Mouse (Mus musculus): ENCODE measurements around the gene Gm14137. TPM values are rescaled to one million over a fixed set of nuclear protein-coding genes. Genes with fewer than 3 reads are reported as not detected.

Gm14137 gene
- polyA plus RNA-seq, 1 experiment from 2014 or later, result 0.95 TPM

DNA sequence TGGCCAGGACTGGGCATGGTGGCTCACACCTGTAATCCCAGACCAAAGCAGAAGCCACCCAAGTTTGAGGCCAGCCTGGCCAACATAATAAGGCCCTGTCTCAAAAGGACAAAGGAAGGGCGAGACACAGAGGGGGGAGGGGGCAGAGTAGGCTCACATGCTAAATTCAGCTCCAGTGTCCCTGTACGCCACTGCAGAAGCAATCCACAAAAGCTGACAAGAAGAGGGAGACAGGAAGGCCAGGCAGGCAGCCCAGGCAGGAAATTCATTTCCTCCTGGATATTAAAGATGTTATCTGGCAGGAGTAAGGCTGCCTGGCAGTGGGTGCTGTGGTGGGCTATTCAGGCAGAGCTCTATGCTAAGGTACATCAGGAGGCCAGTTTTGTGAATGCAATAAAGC, 13.1 kb upstream of the Gm14137 start:
- no peak for DNase-seq (ENCODE audit: low spot score)
- no peak overlapping the region for H3K4me3 ChIP-seq
- 0 out of 2 replicates have a peak, but pooled peaks cover 3% of the 10 kb centered on the region for H3K36me3 ChIP-seq
- WGBS, result 48% methylated on average over 2 of the region's 2 CpGs
- no peaks in the 10 kb centered on the region for H3K9me3 ChIP-seq (replicated peaks)
- peaks cover 12% of the 10 kb centered on the region for H3K4me1 ChIP-seq
- H3K27me3 ChIP-seq (ENCODE audit: low read depth, poor library complexity, severe bottlenecking), result peaks cover 27% of the 10 kb centered on the region
- H3K27ac ChIP-seq, result no peak overlapping the region

DNA sequence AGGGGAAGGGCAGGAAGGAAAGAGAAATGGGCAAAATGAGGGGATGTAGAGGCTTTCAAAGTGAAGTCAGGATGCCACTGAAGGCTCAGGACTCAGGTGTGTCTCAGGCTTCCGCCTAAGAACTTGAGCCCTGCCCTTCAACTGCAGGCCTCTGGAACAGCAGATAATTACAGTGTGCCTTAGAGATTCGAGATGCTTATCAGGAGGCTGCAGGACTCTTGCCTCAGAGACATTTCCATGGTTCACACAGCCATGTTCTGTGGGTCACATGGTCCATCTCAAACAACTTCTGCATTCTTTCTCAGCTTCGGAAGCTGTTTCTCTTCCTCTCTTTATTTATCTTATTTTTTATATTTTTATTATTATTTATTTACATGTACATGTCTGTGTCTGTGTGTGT, 11.2 kb upstream of the Gm14137 start:
- Histone ChIP-seq H3K27ac (no peak overlapping the region), H3K27me3 (ENCODE audit: low read depth, poor library complexity, severe bottlenecking) (peaks cover 46% of the 10 kb centered on the region), H3K4me1 (peaks cover 17% of the 10 kb centered on the region), H3K36me3 (no peaks in the 10 kb centered on the region), H3K4me3 (no peak overlapping the region), H3K9me3 (replicated peaks) (no peaks in the 10 kb centered on the region)
- DNase-seq (ENCODE audit: low spot score), result no peak
- WGBS, result 77% methylated on average over 3 of the region's 3 CpGs

GRCm38 (mm10) chr2:119163999-119164398, 10.3 kb upstream of the Gm14137 start:
- DNase-seq (ENCODE audit: low spot score), result no peak
- H3K27me3 ChIP-seq (ENCODE audit: low read depth, poor library complexity, severe bottlenecking), result peaks cover 54% of the 10 kb centered on the region
- WGBS, result 92% methylated on average over 4 of the region's 4 CpGs
- no peak overlapping the region for H3K4me3 ChIP-seq
- no peaks in the 10 kb centered on the region for H3K9me3 ChIP-seq (replicated peaks)
- no peaks in the 10 kb centered on the region for H3K36me3 ChIP-seq
- peaks cover 19% of the 10 kb centered on the region for H3K4me1 ChIP-seq
- H3K27ac ChIP-seq, result no peak overlapping the region

GRCm38 (mm10) chr2:119165401-119165800, 8.9 kb upstream of the Gm14137 start:
- peaks cover 65% of the 10 kb centered on the region for H3K27me3 ChIP-seq (ENCODE audit: low read depth, poor library complexity, severe bottlenecking)

GRCm38 (mm10) chr2:119166901-119167865, 7.1 kb upstream of the Gm14137 start, which contains the start of gene Gchfr:
Gene Gchfr, plus strand, starts transcription at chr2:119167773.
- H3K36me3 ChIP-seq, result 0 out of 2 replicates have a peak, but pooled peaks cover under 1% of the 10 kb centered on the region
- H3K4me3 ChIP-seq, result peak within 1 kb of the TSS; percentile 65
- peaks cover 30% of the 10 kb centered on the region for H3K4me1 ChIP-seq
- no peaks in the 10 kb centered on the region for H3K9me3 ChIP-seq (replicated peaks)
- peaks cover 65% of the 10 kb centered on the region for H3K27me3 ChIP-seq (ENCODE audit: low read depth, poor library complexity, severe bottlenecking)
- DNase-seq (ENCODE audit: low spot score), result peak; percentile 83
- under 1% methylated on average over 60 of the region's 60 CpGs for WGBS
- H3K27ac ChIP-seq, result peak within 1 kb of the TSS; percentile 54

More at GRCm38 (mm10) chr2:119165401-119165800, 8.9 kb upstream of the Gm14137 start:
- no peaks in the 10 kb centered on the region for H3K36me3 ChIP-seq
- H3K4me3 ChIP-seq, result no peak overlapping the region
- H3K9me3 ChIP-seq (replicated peaks), result no peaks in the 10 kb centered on the region
- H3K27ac ChIP-seq, result no peak overlapping the region
- no peak for DNase-seq (ENCODE audit: low spot score)
- H3K4me1 ChIP-seq, result peaks cover 21% of the 10 kb centered on the region

DNA sequence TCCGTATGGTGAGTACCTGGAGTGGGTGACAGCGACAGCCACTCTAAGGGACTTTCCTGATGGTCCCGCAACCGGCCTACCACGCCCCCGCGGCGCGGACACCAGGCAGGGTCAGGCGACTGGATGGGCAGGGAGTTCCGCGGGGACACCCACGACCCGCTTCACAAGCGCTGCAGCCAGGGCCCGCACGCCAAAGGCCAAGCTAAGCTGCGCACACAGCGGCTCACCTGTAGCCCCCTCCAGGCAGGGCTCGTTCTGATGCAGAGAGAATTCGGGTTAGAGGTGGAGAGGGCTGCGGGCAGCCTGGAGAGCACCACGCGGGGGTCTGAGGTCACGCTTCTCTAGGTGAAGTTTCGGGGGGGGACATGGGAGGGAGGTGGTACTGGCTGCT, 6.4 kb upstream of the Gm14137 start:
- DNase-seq (ENCODE audit: low spot score), result no peak
- H3K4me1 ChIP-seq, result peaks cover 36% of the 10 kb centered on the region
- H3K27me3 ChIP-seq (ENCODE audit: low read depth, poor library complexity, severe bottlenecking), result peaks cover 65% of the 10 kb centered on the region
- peak overlapping the region; percentile 65 for H3K4me3 ChIP-seq
- 0 out of 2 replicates have a peak, but pooled peaks cover 3% of the 10 kb centered on the region for H3K36me3 ChIP-seq
- no peaks in the 10 kb centered on the region for H3K9me3 ChIP-seq (replicated peaks)
- WGBS, result 5% methylated on average over 26 of the region's 26 CpGs
- H3K27ac ChIP-seq, result peak overlapping the region; percentile 54

DNA sequence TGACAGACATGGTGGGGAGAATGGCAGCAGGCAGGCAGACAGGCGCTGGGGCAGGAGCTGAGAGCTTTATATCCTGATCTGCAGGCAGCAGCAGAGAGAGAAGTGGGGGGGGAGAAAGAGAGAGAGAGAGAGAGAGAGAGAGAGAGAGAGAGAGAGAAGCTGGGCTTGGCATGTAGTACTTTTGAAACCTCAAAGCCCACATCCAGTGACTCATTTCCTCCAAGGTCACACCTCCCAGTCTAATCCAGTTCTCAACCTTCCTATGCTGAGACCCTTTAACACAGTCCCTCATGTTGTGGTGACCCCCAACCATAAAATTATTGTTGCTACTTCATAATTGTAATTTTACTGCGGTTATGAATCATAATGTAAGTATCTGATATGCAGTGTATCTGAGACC, 4.0 kb upstream of the Gm14137 start:
- Histone ChIP-seq H3K9me3 (replicated peaks) (no peaks in the 10 kb centered on the region), H3K4me1 (peaks cover 60% of the 10 kb centered on the region), H3K4me3 (no peak overlapping the region), H3K27ac (no peak overlapping the region), H3K36me3 (peaks cover 3% of the 10 kb centered on the region; the same call in 1 of the 2 replicates), H3K27me3 (ENCODE audit: low read depth, poor library complexity, severe bottlenecking) (peaks cover 48% of the 10 kb centered on the region)
- DNase-seq (ENCODE audit: low spot score), result no peak
- 74% methylated on average over 2 of the region's 2 CpGs for WGBS

DNA sequence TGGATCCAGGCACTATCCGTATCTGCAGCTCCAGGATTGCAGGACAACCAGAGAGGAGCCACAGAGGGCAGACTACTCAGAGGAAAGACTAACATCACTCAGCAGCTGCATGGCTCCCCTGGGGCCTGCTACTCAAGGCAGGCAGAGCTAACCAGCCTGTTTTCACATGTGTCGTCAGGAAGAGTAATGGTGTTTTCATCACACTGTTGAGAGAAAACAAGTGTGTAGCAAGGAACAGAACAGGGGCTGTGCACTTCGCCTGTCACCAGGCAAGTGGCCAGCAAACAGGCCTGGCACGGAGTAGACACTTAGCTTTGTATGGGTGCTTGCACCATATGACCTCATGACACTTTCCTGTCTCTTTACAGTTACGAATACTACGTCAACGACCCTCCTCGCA, 2.7 kb upstream of the Gm14137 start:
- Histone ChIP-seq H3K36me3 (peaks cover 8% of the 10 kb centered on the region; the same call in 1 of the 2 replicates), H3K27me3 (ENCODE audit: low read depth, poor library complexity, severe bottlenecking) (peaks cover 35% of the 10 kb centered on the region), H3K4me3 (no peak overlapping the region), H3K27ac (no peak overlapping the region), H3K9me3 (replicated peaks) (no peaks in the 10 kb centered on the region), H3K4me1 (peaks cover 63% of the 10 kb centered on the region)
- WGBS, result 62% methylated on average over 8 of the region's 8 CpGs
- no peak for DNase-seq (ENCODE audit: low spot score)

GRCm38 (mm10) chr2:119172446-119172845, 1.9 kb upstream of the Gm14137 start:
- peaks cover 54% of the 10 kb centered on the region for H3K4me1 ChIP-seq
- no peaks in the 10 kb centered on the region for H3K9me3 ChIP-seq (replicated peaks)
- H3K36me3 ChIP-seq, result peaks cover 11% of the 10 kb centered on the region
- no peak overlapping the region for H3K27ac ChIP-seq
- H3K27me3 ChIP-seq (ENCODE audit: low read depth, poor library complexity, severe bottlenecking), result peaks cover 26% of the 10 kb centered on the region
- no peak for DNase-seq (ENCODE audit: low spot score)
- 86% methylated on average over 7 of the region's 7 CpGs for WGBS
- H3K4me3 ChIP-seq, result no peak overlapping the region

DNA sequence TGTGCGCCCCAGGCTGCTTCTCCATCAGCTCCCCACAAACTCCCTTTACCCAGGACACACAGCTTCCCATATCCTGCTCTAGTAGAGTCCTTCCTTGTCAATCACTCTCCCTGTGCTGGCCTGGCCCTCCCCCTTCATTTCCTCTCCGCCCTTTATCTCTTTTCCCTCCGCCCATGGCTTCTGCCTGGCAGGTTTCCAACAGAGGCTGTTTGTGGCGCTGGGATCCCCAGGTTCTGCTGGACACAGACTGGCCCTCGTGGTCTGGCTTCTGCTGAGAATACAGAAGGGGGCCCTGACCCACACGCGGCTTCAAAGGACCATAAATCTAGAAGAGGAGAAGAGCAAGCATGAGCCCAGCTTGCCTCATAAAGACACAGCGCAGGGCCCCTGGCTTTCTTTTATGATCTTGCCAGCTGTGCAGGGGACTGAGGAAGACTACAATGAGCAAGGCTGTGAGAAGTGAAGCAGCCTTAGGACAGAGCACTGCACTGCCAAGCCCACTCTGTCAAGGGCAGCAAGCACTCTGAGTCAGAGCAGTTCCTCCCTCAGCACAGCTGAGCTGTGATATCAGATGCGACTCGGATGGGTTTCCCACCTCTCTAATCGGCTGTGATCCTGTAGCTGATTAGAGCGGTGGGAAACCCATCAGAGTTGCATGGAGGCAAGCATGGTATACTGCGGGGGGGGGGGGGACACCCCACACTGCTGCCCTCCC, 1.3 kb upstream of the Gm14137 start:
- peaks cover 21% of the 10 kb centered on the region for H3K27me3 ChIP-seq (ENCODE audit: low read depth, poor library complexity, severe bottlenecking)
- peaks cover 48% of the 10 kb centered on the region for H3K4me1 ChIP-seq
- H3K27ac ChIP-seq, result peak overlapping the region; percentile 62
- peak overlapping the region; percentile 8; the same call in 1 of the 2 replicates for H3K4me3 ChIP-seq
- no peaks in the 10 kb centered on the region for H3K9me3 ChIP-seq (replicated peaks)
- peaks cover 16% of the 10 kb centered on the region for H3K36me3 ChIP-seq
- no peak for DNase-seq (ENCODE audit: low spot score)
- WGBS, result 18% methylated on average over 13 of the region's 13 CpGs

- Histone ChIP-seq H3K27ac (peak overlapping the region; percentile 9; the same call in 1 of the 2 replicates), H3K36me3 (peaks cover 31% of the 10 kb centered on the region)
- 65% methylated on average over 14 of the region's 14 CpGs for WGBS
Observed at GRCm38 (mm10) chr2:119174866-119175265, 557 bp downstream of the Gm14137 start.

DNA sequence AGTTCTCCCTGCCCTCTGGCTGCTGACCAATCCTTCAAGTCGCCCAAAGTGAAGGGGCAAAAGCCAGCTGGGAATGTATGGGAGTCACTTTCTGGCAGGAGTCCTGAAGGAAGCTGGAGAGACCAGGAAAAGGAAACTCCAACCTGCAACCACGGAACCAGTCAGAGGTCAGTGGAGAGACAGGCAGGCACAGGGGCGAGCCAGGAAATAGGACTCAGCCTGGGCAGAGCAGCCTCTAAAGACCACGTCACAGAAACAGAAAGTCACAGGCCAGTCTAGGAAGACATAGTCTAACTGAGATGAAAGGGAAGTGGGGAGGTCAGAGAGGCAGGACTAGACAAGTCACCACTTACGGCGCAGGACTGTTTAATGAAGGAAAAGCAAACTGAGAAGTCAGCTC, 1.3 kb downstream of the Gm14137 start:
- no peaks in the 10 kb centered on the region for H3K27me3 ChIP-seq (ENCODE audit: low read depth, poor library complexity, severe bottlenecking)
- whole genome bisulfite sequencing, result 67% methylated on average over 6 of the region's 6 CpGs
- no peak for DNase-seq (ENCODE audit: low spot score)
- peaks cover 43% of the 10 kb centered on the region for H3K4me1 ChIP-seq
- 0 out of 2 replicates have a peak overlapping the region, but pooled peaks have one; percentile 9 for H3K27ac ChIP-seq
- peaks cover 39% of the 10 kb centered on the region for H3K36me3 ChIP-seq
- no peak overlapping the region for H3K4me3 ChIP-seq
- H3K9me3 ChIP-seq (replicated peaks), result no peaks in the 10 kb centered on the region

More at GRCm38 (mm10) chr2:119174866-119175265, 557 bp downstream of the Gm14137 start:
- Histone ChIP-seq H3K9me3 (replicated peaks) (no peaks in the 10 kb centered on the region), H3K4me3 (no peak overlapping the region), H3K4me1 (peaks cover 45% of the 10 kb centered on the region), H3K27me3 (ENCODE audit: low read depth, poor library complexity, severe bottlenecking) (peaks cover 3% of the 10 kb centered on the region; the same call in 1 of the 2 replicates)
- no peak for DNase-seq (ENCODE audit: low spot score)
